Mouse (Mus musculus) CH12.LX (cell line): ENCODE measurements at regions not wholly inside any gene's neighbourhood (a gene's known extent, or its start where the extent isn't known, plus 50 kb on each side); places are given as distances from the start of the nearest gene placed in this dataset.

Experiments
- DNase-seq: peaks from one replicate; pipeline ENCODE4 v3.0.0-alpha.2; 2013; ENCODE audit errors: extremely low read depth
- H3K27ac ChIP-seq: 2 replicates; pipeline ENCODE4 v1.5.1; 2012; ENCODE audit warnings: low read depth, mild to moderate bottlenecking, control low read depth, moderate library complexity; ENCODE audit not compliant: insufficient read depth
- H3K27me3 ChIP-seq: replicated peaks from 2 replicates; pipeline ENCODE3; 2012; ENCODE audit warnings: inconsistent platforms
- H3K36me3 ChIP-seq, 2 experiments: replicated peaks in 1 of 2; 2 replicates each; pipeline versions ENCODE3 to v1.6.1; 2012; ENCODE audit warnings: inconsistent platforms in 1 of 2, low read length in 1 of 2, mild to moderate bottlenecking in 1 of 2, mixed read lengths in 1 of 2, moderate library complexity in 1 of 2; ENCODE audit not compliant: control insufficient read depth in 1 of 2, insufficient read depth in 1 of 2
- H3K4me1 ChIP-seq, 2 experiments: 2 replicates each; pipeline ENCODE4 v1.6.1; 2012; ENCODE audit warnings: inconsistent platforms in 1 of 2, moderate library complexity in 1 of 2; ENCODE audit not compliant: insufficient read depth in 2 of 2, control insufficient read depth in 1 of 2
- H3K4me2 ChIP-seq: 2 replicates; pipeline ENCODE4 v1.6.1; 2012; ENCODE audit warnings: low read depth, mild to moderate bottlenecking, control low read depth; ENCODE audit not compliant: poor library complexity, insufficient read depth, severe bottlenecking
- H3K4me3 ChIP-seq, 3 experiments: fragments of 150-350 bp in 1 of 3; sonication (generic) in 1 of 3; replicated peaks in 1 of 3; 2 replicates each; pipeline versions ENCODE3 to v1.5.1; 2011 to 2012; ENCODE audit warnings: low read depth in 2 of 3, low read length in 2 of 3, mild to moderate bottlenecking in 2 of 3, moderate library complexity in 2 of 3, control low read depth in 1 of 3, improper control_type of control experiment in 1 of 3, inconsistent platforms in 1 of 3, mixed read lengths in 1 of 3; ENCODE audit not compliant: poor library complexity in 1 of 3
- H3K79me2 ChIP-seq: replicated peaks from 2 replicates; pipeline ENCODE4 v1.6.1; 2012; ENCODE audit warnings: mild to moderate bottlenecking, moderate library complexity; ENCODE audit not compliant: control insufficient read depth, poor library complexity, insufficient read depth, severe bottlenecking; ENCODE audit errors: extremely low read depth
- H3K9ac ChIP-seq: 2 replicates; pipeline ENCODE4 v1.6.1; 2012; ENCODE audit warnings: low read depth, mild to moderate bottlenecking, control low read depth, moderate library complexity; ENCODE audit not compliant: insufficient read depth
- H3K9me3 ChIP-seq: replicated peaks from 2 replicates; pipeline ENCODE3; 2012; ENCODE audit warnings: low read length, inconsistent platforms, mixed read lengths
- BHLHE40 ChIP-seq: IDR thresholded peaks from 2 replicates; pipeline ENCODE4 v1.6.1; 2011; ENCODE audit warnings: mild to moderate bottlenecking, low read depth, low read length, improper control_type of control experiment
- CHD1 ChIP-seq: IDR thresholded peaks from 2 replicates; pipeline ENCODE4 v1.6.1; 2012; ENCODE audit warnings: low read depth, low read length, improper control_type of control experiment, inconsistent platforms
- CHD2 ChIP-seq: IDR thresholded peaks from 2 replicates; pipeline ENCODE4 v1.6.1; 2011; ENCODE audit warnings: low read length, improper control_type of control experiment
- CTCF ChIP-seq, 2 experiments: IDR thresholded peaks in 1 of 2; conservative IDR thresholded peaks in 1 of 2; 2 replicates each; pipeline ENCODE4 v1.5.1; 2011 to 2012; ENCODE audit warnings: low read depth in 2 of 2, low read length in 2 of 2, improper control_type of control experiment in 1 of 2, inconsistent platforms in 1 of 2, mild to moderate bottlenecking in 1 of 2, moderate library complexity in 1 of 2
- E2F4 ChIP-seq: IDR thresholded peaks from 2 replicates; pipeline ENCODE4 v1.6.1; 2011; ENCODE audit warnings: low read depth, low read length, improper control_type of control experiment; ENCODE audit not compliant: insufficient replicate concordance
- EP300 ChIP-seq: IDR thresholded peaks from 2 replicates; pipeline ENCODE4 v1.6.1; 2011; ENCODE audit warnings: low read length, improper control_type of control experiment
- ETS1 ChIP-seq: conservative IDR thresholded peaks from 2 replicates; pipeline ENCODE4 v1.6.1; 2012; ENCODE audit warnings: low read depth, mild to moderate bottlenecking, inconsistent platforms, low read length, improper control_type of control experiment, moderate library complexity
- HCFC1 ChIP-seq: IDR thresholded peaks from 2 replicates; pipeline ENCODE4 v1.6.1; 2012; ENCODE audit warnings: low read depth, mild to moderate bottlenecking, inconsistent platforms, low read length, improper control_type of control experiment
- IRF4 ChIP-seq: IDR thresholded peaks from 2 replicates; pipeline ENCODE4 v1.6.1; 2014; ENCODE audit warnings: low read depth, mild to moderate bottlenecking, inconsistent platforms, low read length, improper control_type of control experiment
- JUND ChIP-seq: conservative IDR thresholded peaks from 2 replicates; pipeline ENCODE4 v1.6.1; 2011; ENCODE audit warnings: low read depth, low read length, improper control_type of control experiment
- MEF2A ChIP-seq: IDR thresholded peaks from 2 replicates; pipeline ENCODE4 v1.6.1; 2014; ENCODE audit warnings: low read depth, mild to moderate bottlenecking, inconsistent platforms, low read length, improper control_type of control experiment, borderline replicate concordance
- MXI1 ChIP-seq: IDR thresholded peaks from 2 replicates; pipeline ENCODE4 v1.6.1; 2011; ENCODE audit warnings: mild to moderate bottlenecking, low read depth, low read length, improper control_type of control experiment
- POLR2A ChIP-seq: IDR thresholded peaks from 2 replicates; pipeline ENCODE4 v1.6.1; 2011; ENCODE audit warnings: low read depth, mild to moderate bottlenecking, improper control_type of control experiment, low read length
- POLR2AphosphoS2 ChIP-seq: IDR thresholded peaks from 2 replicates; pipeline ENCODE4 v1.6.1; 2011; ENCODE audit warnings: low read depth, low read length, improper control_type of control experiment
- RAD21 ChIP-seq: IDR thresholded peaks from 2 replicates; pipeline ENCODE4 v1.6.1; 2011; ENCODE audit warnings: low read depth, mild to moderate bottlenecking, low read length, improper control_type of control experiment, moderate library complexity
- SIN3A ChIP-seq: IDR thresholded peaks from 2 replicates; pipeline ENCODE4 v1.6.1; 2012; ENCODE audit warnings: low read length, improper control_type of control experiment, inconsistent platforms
- TCF12 ChIP-seq: IDR thresholded peaks from 2 replicates; pipeline ENCODE4 v1.6.1; 2014; ENCODE audit warnings: low read depth, mild to moderate bottlenecking, inconsistent platforms, low read length, improper control_type of control experiment
- USF1 ChIP-seq: IDR thresholded peaks from 2 replicates; pipeline ENCODE4 v1.6.1; 2014; ENCODE audit warnings: low read depth, mild to moderate bottlenecking, inconsistent platforms, low read length, improper control_type of control experiment
- USF2 ChIP-seq: conservative IDR thresholded peaks from 2 replicates; pipeline ENCODE4 v1.6.1; 2011; ENCODE audit warnings: low read depth, low read length, improper control_type of control experiment
- ZC3H11A ChIP-seq: IDR thresholded peaks from 2 replicates; pipeline ENCODE4 v1.6.1; 2012; ENCODE audit warnings: low read depth, mild to moderate bottlenecking, inconsistent platforms, low read length, improper control_type of control experiment
- ZMIZ1 ChIP-seq: IDR thresholded peaks from 2 replicates; pipeline ENCODE4 v1.6.1; 2012; ENCODE audit warnings: low read depth, mild to moderate bottlenecking, inconsistent platforms, low read length, improper control_type of control experiment
- dilution Hi-C: fragments of 300-500 bp; cut with MboI; formaldehyde crosslinking; loops from 2 replicates; pipeline ENCODE4 v1.14.3; 2020; ENCODE audit warnings: low sequenced_read_pairs; ENCODE audit not compliant: extremely low pct_unique_long_range_greater_than_20kb, extremely low pct_ligation_motif_present
- in situ Hi-C: fragments of 300-500 bp; cut with MboI; formaldehyde crosslinking; loops from 3 replicates; pipeline ENCODE4 v1.14.3; 2019; ENCODE audit warnings: low sequenced_read_pairs, low pct_ligation_motif_present, low pct_unique_long_range_greater_than_20kb, mixed read lengths

DNA sequence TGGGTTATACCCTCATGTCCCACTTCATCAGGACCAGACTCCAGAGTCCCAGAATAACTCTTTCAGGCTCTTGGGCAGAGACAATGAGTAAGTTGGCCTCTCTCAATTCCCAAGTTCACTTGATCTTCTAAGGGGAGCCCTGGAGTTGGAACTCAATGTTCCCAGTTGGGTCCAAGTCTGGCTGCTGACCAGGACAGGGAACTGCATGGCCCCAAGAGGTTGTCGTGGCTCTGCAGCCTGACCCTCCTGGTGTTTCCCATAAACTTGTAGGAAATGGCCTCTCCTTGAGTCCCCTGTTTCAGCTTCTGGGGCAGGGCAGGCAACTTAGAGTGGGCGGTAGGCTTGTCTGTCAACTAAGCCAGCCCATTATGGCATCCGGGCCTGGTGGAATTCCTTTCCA lies 286.2 kb downstream of the Cyp26b1 start:
- no peaks in the 10 kb centered on the region for H3K36me3 ChIP-seq
- H3K9me3 ChIP-seq = no peaks in the 10 kb centered on the region
- in situ Hi-C loops = no loop called here
- no peak overlapping the region for H3K9ac ChIP-seq
- H3K27ac ChIP-seq = no peak overlapping the region
- H3K4me3 ChIP-seq = no peak overlapping the region
- TF ChIP-seq POLR2AphosphoS2 = no peak
- no peak for TF ChIP-seq HCFC1
- TF ChIP-seq E2F4 = no peak
- TF ChIP-seq, all 38 proteins: peak for 0
- dilution Hi-C loops = no loop called here
- H3K4me1 ChIP-seq = no peaks in the 10 kb centered on the region
- H3K4me2 ChIP-seq = no peak overlapping the region
- H3K27me3 ChIP-seq = peaks cover 88% of the 10 kb centered on the region
- no peaks in the 10 kb centered on the region for H3K79me2 ChIP-seq
- no peak for DNase-seq

DNA sequence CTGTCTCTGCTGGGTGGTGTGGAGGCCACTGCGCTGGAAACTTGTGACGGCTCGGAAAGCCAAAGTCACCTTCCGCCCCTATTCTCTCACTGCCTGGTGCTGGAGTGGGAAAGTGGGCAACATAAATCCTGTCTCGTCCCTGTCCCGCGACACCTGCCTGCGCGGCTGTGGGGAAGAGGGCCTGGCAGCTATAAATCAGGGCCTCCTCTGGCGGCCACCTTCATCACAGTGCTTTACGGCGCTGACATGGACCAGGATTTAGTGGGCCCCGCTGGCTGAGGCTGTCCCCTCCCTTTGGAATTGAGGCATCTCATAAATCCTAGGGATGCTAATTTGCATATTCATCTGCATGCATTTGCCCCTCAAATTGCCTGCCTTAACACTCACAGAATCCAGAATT lies 287.1 kb downstream of the Cyp26b1 start:
- Histone ChIP-seq H3K36me3 (no peaks in the 10 kb centered on the region), H3K9me3 (no peaks in the 10 kb centered on the region)
- TF ChIP-seq USF1 (no peak), MXI1 (no peak), ZMIZ1 (no peak), JUND (no peak), POLR2A (no peak), ZC3H11A (no peak), CHD2 (no peak), CHD1 (no peak), RAD21 (no peak), TCF12 (no peak), ETS1 (no peak), MEF2A (no peak), IRF4 (no peak), BHLHE40 (no peak), POLR2AphosphoS2 (no peak), USF2 (no peak), CTCF (conservative IDR thresholded peaks at IDR 0.05 in 1 of 2, IDR thresholded peaks at IDR 0.05 in 1 of 2; ENCODE audit: low read depth in 2 of 2, low read length in 2 of 2) (no peak), SIN3A (no peak), EP300 (no peak)
- TF ChIP-seq, all 38 proteins: peak for 0
- H3K27ac ChIP-seq = no peak overlapping the region
- H3K27me3 ChIP-seq = peaks cover 89% of the 10 kb centered on the region
- in situ Hi-C loops (no loop called here), dilution Hi-C loops (no loop called here)
- H3K79me2 ChIP-seq = no peaks in the 10 kb centered on the region
- H3K4me3 ChIP-seq = no peak overlapping the region
- H3K4me1 ChIP-seq = no peaks in the 10 kb centered on the region
- H3K9ac ChIP-seq = no peak overlapping the region
- no peak overlapping the region for H3K4me2 ChIP-seq
- DNase-seq = no peak
